Mouse (Mus musculus) thymus, postnatal 4 days (tissue): ENCODE results near the gene Atrnl1.
"Not testable (repeated sequence)": the region's sequence is repeated elsewhere in the genome, so short reads cannot be mapped to it uniquely, and the experiment has no call there.

ENCODE experiments used
- DNase-seq: peaks from one replicate; pipeline ENCODE4 v3.0.0; 2021

The Atrnl1 gene

GRCm38 (mm10) chr19:58044816-58045215 is 434.0 kb downstream of the Atrnl1 start:
- DNase-seq, result no peak

GRCm38 (mm10) chr19:58046656-58047055 is 435.8 kb downstream of the Atrnl1 start:
- no peak for DNase-seq

- not testable (repeated sequence) for DNase-seq
Observed at GRCm38 (mm10) chr19:58050410-58050809, 439.6 kb downstream of the Atrnl1 start.

- peak; percentile 58 for DNase-seq
Observed at GRCm38 (mm10) chr19:58050986-58051385, 440.2 kb downstream of the Atrnl1 start.

- no peak for DNase-seq
Observed at GRCm38 (mm10) chr19:58051905-58052304, 441.1 kb downstream of the Atrnl1 start.

- DNase-seq, result no peak
Observed at GRCm38 (mm10) chr19:58052444-58053135, 441.8 kb downstream of the Atrnl1 start.

- no peak for DNase-seq
Observed at GRCm38 (mm10) chr19:58059719-58060118, 448.9 kb downstream of the Atrnl1 start.

GRCm38 (mm10) chr19:58060199-58060853 is 449.5 kb downstream of the Atrnl1 start:
- no peak for DNase-seq

GRCm38 (mm10) chr19:58060854-58061358 is 450.1 kb downstream of the Atrnl1 start:
- no peak for DNase-seq

GRCm38 (mm10) chr19:58061933-58062332 is 451.1 kb downstream of the Atrnl1 start:
- no peak for DNase-seq

- no peak for DNase-seq
Observed at GRCm38 (mm10) chr19:58063541-58063940, 452.7 kb downstream of the Atrnl1 start.

- DNase-seq, result no peak
Observed at GRCm38 (mm10) chr19:58064116-58065000, 453.5 kb downstream of the Atrnl1 start.

GRCm38 (mm10) chr19:58065001-58065314 is 454.1 kb downstream of the Atrnl1 start:
- DNase-seq, result no peak

GRCm38 (mm10) chr19:58065514-58065913 is 454.7 kb downstream of the Atrnl1 start:
- DNase-seq, result no peak

GRCm38 (mm10) chr19:58068114-58068513 is 457.3 kb downstream of the Atrnl1 start:
- DNase-seq, result no peak

GRCm38 (mm10) chr19:58068958-58069357 is 458.1 kb downstream of the Atrnl1 start:
- DNase-seq, result no peak

- peak; percentile 50 for DNase-seq
Observed at GRCm38 (mm10) chr19:58072404-58072803, 461.6 kb downstream of the Atrnl1 start.

- no peak for DNase-seq
Observed at GRCm38 (mm10) chr19:58072846-58073245, 462.0 kb downstream of the Atrnl1 start.

- DNase-seq, result no peak
Observed at GRCm38 (mm10) chr19:58075252-58075651, 464.4 kb downstream of the Atrnl1 start.

GRCm38 (mm10) chr19:58076961-58077371 is 466.1 kb downstream of the Atrnl1 start:
- DNase-seq, result no peak

GRCm38 (mm10) chr19:58077529-58078070 is 466.8 kb downstream of the Atrnl1 start:
- DNase-seq, result no peak

- no peak for DNase-seq
Observed at GRCm38 (mm10) chr19:58080168-58080567, 469.3 kb downstream of the Atrnl1 start.

GRCm38 (mm10) chr19:58082751-58083150 is 471.9 kb downstream of the Atrnl1 start:
- DNase-seq, result no peak
